ENCODE assay signal across 18 mouse cellular contexts in the genomic region with DNA sequence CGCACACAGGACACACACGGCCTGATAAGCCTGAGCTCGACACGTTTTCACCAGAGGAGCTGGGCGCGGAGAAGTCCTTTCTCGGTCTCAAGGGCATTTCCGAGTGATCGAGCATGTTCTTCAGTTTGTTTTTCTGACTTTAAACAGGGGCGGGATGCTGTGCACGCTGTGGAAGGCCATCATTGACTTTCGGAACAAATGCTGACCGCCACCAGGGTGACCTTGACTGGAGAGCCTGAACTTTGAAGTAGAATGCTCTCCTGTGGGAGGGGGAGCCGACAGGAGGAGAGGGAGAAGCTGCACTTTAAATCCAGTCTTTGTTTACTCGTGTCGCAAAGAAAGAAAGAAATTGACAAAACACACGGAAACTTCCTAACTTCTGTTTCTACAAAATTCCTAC. TPM values are rescaled to one million over a fixed set of nuclear protein-coding genes. Genes with fewer than 3 reads are reported as not detected.
DNase-seq lines count a peak whose midpoint lies in the region; ATAC-seq lines count a peak whose summit lies in the region.
"Had no signal": no experiment of that assay in that cellular context is flagged by ENCODE, and none has a peak within 500 bp of the region (broad histone marks: within the 10 kb centered on the region; RNA-seq: fewer than 3 reads in every experiment).

No protein-coding gene starts in this region.

- no peak overlapping the region for H3K4me3 ChIP-seq in heart, embryonic 10.5 days
- H3K4me3 ChIP-seq in midbrain, embryonic 11.5 days (ENCODE audit: low read depth, low read length) = no peak overlapping the region
- no peak overlapping the region for H3K4me3 ChIP-seq in midbrain, embryonic 16.5 days (ENCODE audit: low read depth, low read length)
- no peak overlapping the region for H3K4me3 ChIP-seq in neural tube, embryonic 15.5 days (replicated peaks)
- no peak overlapping the region for H3K4me3 ChIP-seq in forebrain, embryonic 12.5 days (replicated peaks)
- H3K4me3 ChIP-seq: limb, embryonic 10.5 days had no signal

- 64% methylated on average over 17 of the region's 17 CpGs for WGBS in heart, embryonic 10.5 days
- WGBS in midbrain, embryonic 11.5 days = 50% methylated on average over 17 of the region's 17 CpGs
- 46% methylated on average over 17 of the region's 17 CpGs for WGBS in midbrain, embryonic 16.5 days
- WGBS in neural tube, embryonic 15.5 days = 42% methylated on average over 17 of the region's 17 CpGs
- 60% methylated on average over 17 of the region's 17 CpGs for WGBS in forebrain, embryonic 12.5 days

- H3K27ac ChIP-seq in heart, embryonic 10.5 days = peak overlapping the region; percentile 59; the same call in 1 of the 2 replicates
- H3K27ac ChIP-seq in midbrain, embryonic 11.5 days (ENCODE audit: low read depth, low read length) = no peak overlapping the region
- no peak overlapping the region for H3K27ac ChIP-seq in midbrain, embryonic 16.5 days (ENCODE audit: low read length)
- no peak overlapping the region for H3K27ac ChIP-seq in neural tube, embryonic 15.5 days (replicated peaks)
- H3K27ac ChIP-seq in forebrain, embryonic 12.5 days = no peak overlapping the region
- H3K27ac ChIP-seq: limb, embryonic 10.5 days had no signal

- H3K9ac ChIP-seq in midbrain, embryonic 11.5 days (ENCODE audit: low read length) = no peak overlapping the region
- H3K9ac ChIP-seq in midbrain, embryonic 16.5 days (ENCODE audit: low read depth, low read length) = no peak overlapping the region
- H3K9ac ChIP-seq in neural tube, embryonic 15.5 days (replicated peaks) = no peak overlapping the region
- no peak overlapping the region for H3K9ac ChIP-seq in forebrain, embryonic 12.5 days
- H3K9ac ChIP-seq: forebrain, postnatal 0 days had no signal

- DNase-seq in heart, embryonic 10.5 days (ENCODE audit: low spot score) = no peak
- DNase-seq in heart, postnatal 25 days (ENCODE audit: low spot score) = no peak
- peak; percentile 88 for DNase-seq in midbrain, embryonic 11.5 days (ENCODE audit: low spot score, missing footprints)
- DNase-seq in adrenal gland, postnatal 36 days = peak; percentile 63 to 69
- no peak for DNase-seq in retina, embryonic 14.5 days (ENCODE audit: low spot score)
- DNase-seq: cerebellum, adult 8-10 months; embryo, embryonic 11 days; forebrain, postnatal 0 days; gastrocnemius, postnatal 10 days; heart, postnatal 36 days; kidney, adult 8-10 months; layer of hippocampus, postnatal 36 days; lung, adult 2 months; thymus, postnatal 36 days had no signal

- H3K4me2 ChIP-seq in midbrain, embryonic 11.5 days = no peak overlapping the region
- no peak overlapping the region for H3K4me2 ChIP-seq in midbrain, embryonic 16.5 days (ENCODE audit: low read length)
- H3K4me2 ChIP-seq in neural tube, embryonic 15.5 days = peak overlapping the region; percentile 9; the same call in 1 of the 2 replicates
- H3K4me2 ChIP-seq in forebrain, embryonic 12.5 days = no peak overlapping the region

- H3K9me3 ChIP-seq in heart, embryonic 10.5 days = no peaks in the 10 kb centered on the region
- no peaks in the 10 kb centered on the region for H3K9me3 ChIP-seq in midbrain, embryonic 11.5 days (ENCODE audit: control insufficient read depth, low read length)
- no peaks in the 10 kb centered on the region for H3K9me3 ChIP-seq in midbrain, embryonic 16.5 days (replicated peaks; ENCODE audit: control insufficient read depth, low read length, poor library complexity, severe bottlenecking)
- no peaks in the 10 kb centered on the region for H3K9me3 ChIP-seq in neural tube, embryonic 15.5 days (replicated peaks)
- no peaks in the 10 kb centered on the region for H3K9me3 ChIP-seq in forebrain, embryonic 12.5 days
- H3K9me3 ChIP-seq: limb, embryonic 10.5 days had no signal

- peaks cover 3% of the 10 kb centered on the region; the same call in 1 of the 2 replicates for H3K4me1 ChIP-seq in heart, embryonic 10.5 days
- no peaks in the 10 kb centered on the region for H3K4me1 ChIP-seq in midbrain, embryonic 11.5 days (ENCODE audit: control insufficient read depth, insufficient read depth, low read length)
- H3K4me1 ChIP-seq in midbrain, embryonic 16.5 days (ENCODE audit: control insufficient read depth, insufficient read depth, low read length) = no peaks in the 10 kb centered on the region
- no peaks in the 10 kb centered on the region for H3K4me1 ChIP-seq in neural tube, embryonic 15.5 days
- H3K4me1 ChIP-seq in forebrain, embryonic 12.5 days = no peaks in the 10 kb centered on the region
- H3K4me1 ChIP-seq: limb, embryonic 10.5 days had no signal

- ATAC-seq in midbrain, embryonic 11.5 days (ENCODE audit: low FRiP score) = no peak
- no peak for ATAC-seq in midbrain, embryonic 16.5 days
- no peak for ATAC-seq in neural tube, embryonic 15.5 days (ENCODE audit: low FRiP score)
- ATAC-seq in forebrain, embryonic 12.5 days (ENCODE audit: low FRiP score) = no peak
- ATAC-seq: forebrain, postnatal 0 days had no signal

- H3K36me3 ChIP-seq in heart, embryonic 10.5 days = peaks cover 29% of the 10 kb centered on the region; the same call in 1 of the 2 replicates
- H3K36me3 ChIP-seq in midbrain, embryonic 11.5 days (ENCODE audit: control insufficient read depth, insufficient read depth, low read length) = no peaks in the 10 kb centered on the region
- no peaks in the 10 kb centered on the region for H3K36me3 ChIP-seq in midbrain, embryonic 16.5 days (ENCODE audit: control insufficient read depth, insufficient read depth, low read length)
- H3K36me3 ChIP-seq in neural tube, embryonic 15.5 days = no peaks in the 10 kb centered on the region
- H3K36me3 ChIP-seq in forebrain, embryonic 12.5 days (replicated peaks) = no peaks in the 10 kb centered on the region
- H3K36me3 ChIP-seq: limb, embryonic 10.5 days had no signal

- peaks cover 5% of the 10 kb centered on the region; the same call in 1 of the 2 replicates for H3K27me3 ChIP-seq in heart, embryonic 10.5 days (ENCODE audit: insufficient read depth, poor library complexity, severe bottlenecking)
- H3K27me3 ChIP-seq in midbrain, embryonic 11.5 days (ENCODE audit: control insufficient read depth, insufficient read depth, low read length) = no peaks in the 10 kb centered on the region
- no peaks in the 10 kb centered on the region; the same call in 1 of the 2 replicates for H3K27me3 ChIP-seq in midbrain, embryonic 16.5 days (ENCODE audit: control insufficient read depth, insufficient read depth, low read depth, low read length)
- H3K27me3 ChIP-seq in neural tube, embryonic 15.5 days (replicated peaks) = peaks cover 1% of the 10 kb centered on the region
- peaks cover 3% of the 10 kb centered on the region; the same call in 1 of the 2 replicates for H3K27me3 ChIP-seq in forebrain, embryonic 12.5 days

- intact Hi-C loops in heart, postnatal 25 days (cut with DNase I) = no loop called here

RNA-seq across cellular contexts. Expression of a gene that starts 6.9 kb away (rescaled TPM):
- 3.8 and 4.8 TPM in 2 replicates for polyA plus RNA-seq in heart, embryonic 10.5 days (2016; fragmentation: Nextera tagmentation; extraction: Ambion mirVana)
- total RNA-seq in heart, postnatal 25 days (2021) = 10 to 100 TPM; 17.4 TPM
- 5.6 and 6.3 TPM in 2 replicates for polyA plus RNA-seq in midbrain, embryonic 11.5 days (2014; fragmentation: Nextera tagmentation; extraction: Ambion mirVana)
- 8.5 and 10.3 TPM in 2 replicates for polyA plus RNA-seq in midbrain, embryonic 16.5 days (2015; fragmentation: Nextera tagmentation; extraction: Ambion mirVana)
- 10 to 100 TPM; 15.1 to 17.9 TPM for total RNA-seq in adrenal gland, postnatal 36 days (2021)
- 13.9 and 17.9 TPM in 2 replicates for polyA plus RNA-seq in neural tube, embryonic 15.5 days (2015; fragmentation: Nextera tagmentation; extraction: Ambion mirVana)
- 6.3 and 8.2 TPM in 2 replicates for polyA plus RNA-seq in forebrain, embryonic 12.5 days (2016; fragmentation: Nextera tagmentation; extraction: Ambion mirVana)

Comparison
In these comparisons a context has a peak if more than half of its experiments do, and no peak if none do; other contexts are left out.
1. DNase-seq: peak in midbrain, embryonic 11.5 days (single experiment) and adrenal gland, postnatal 36 days (2 of 2); none in heart, embryonic 10.5 days (single experiment), heart, postnatal 25 days (single experiment) and retina, embryonic 14.5 days (single experiment).